Mouse (Mus musculus): Measurements from ENCODE around the gene Glp1r. TPM values are rescaled to one million over a fixed set of nuclear protein-coding genes. Genes with fewer than 3 reads are reported as not detected.

The Glp1r gene
- total RNA-seq, 2 experiments from 2014 or later, result 2.3 to 3.4 TPM

DNA sequence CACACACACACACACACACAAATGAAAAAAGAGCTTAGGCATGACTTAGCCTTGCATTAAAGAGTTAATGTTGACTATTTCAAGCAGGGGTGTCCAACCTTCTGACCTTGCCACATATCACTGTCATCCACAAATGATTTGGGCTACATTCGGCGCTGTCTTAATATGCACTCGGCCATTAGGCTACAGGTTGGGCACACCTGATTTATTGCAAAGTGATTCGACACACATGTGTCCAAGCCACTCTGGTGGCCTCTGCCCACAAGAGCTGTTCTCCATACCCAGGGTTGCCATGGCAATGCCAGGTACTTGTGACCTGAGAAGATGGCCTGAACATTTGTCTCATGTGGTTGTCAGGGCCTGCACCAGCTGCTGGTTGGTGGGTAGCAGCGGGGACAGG is 31.2 kb downstream of the Glp1r start:
- no peak overlapping the region for H3K4me3 ChIP-seq
- DNase-seq (ENCODE audit: low spot score in 2 of 2), result no peak
- no peak for TF ChIP-seq CTCF (conservative IDR thresholded peaks at IDR 0.05)
- no peak overlapping the region for H3K27ac ChIP-seq

DNA sequence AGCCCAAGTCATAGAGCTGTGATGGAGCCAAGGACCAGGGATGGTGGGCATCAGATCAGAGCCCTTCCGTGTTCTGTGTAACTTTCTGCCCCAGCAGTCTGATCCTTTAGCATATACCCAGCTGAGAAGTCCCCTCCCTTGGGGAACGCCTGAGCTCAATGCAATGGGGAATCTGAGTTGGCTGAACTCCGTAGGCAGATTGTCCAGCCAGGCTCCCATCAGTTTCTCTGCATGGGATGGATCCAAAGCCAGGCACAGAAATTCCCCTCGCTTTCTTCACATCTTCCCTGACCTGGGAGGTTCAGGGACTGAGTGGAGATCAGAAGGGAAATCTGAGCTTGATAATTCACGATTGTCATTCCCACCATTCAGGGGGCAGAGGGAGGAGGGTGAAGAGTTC is 33.7 kb downstream of the Glp1r start:
- TF ChIP-seq CTCF (conservative IDR thresholded peaks at IDR 0.05), result no peak
- H3K4me3 ChIP-seq, result no peak overlapping the region
- no peak for DNase-seq (ENCODE audit: low spot score in 2 of 2)
- H3K27ac ChIP-seq, result no peak overlapping the region

DNA sequence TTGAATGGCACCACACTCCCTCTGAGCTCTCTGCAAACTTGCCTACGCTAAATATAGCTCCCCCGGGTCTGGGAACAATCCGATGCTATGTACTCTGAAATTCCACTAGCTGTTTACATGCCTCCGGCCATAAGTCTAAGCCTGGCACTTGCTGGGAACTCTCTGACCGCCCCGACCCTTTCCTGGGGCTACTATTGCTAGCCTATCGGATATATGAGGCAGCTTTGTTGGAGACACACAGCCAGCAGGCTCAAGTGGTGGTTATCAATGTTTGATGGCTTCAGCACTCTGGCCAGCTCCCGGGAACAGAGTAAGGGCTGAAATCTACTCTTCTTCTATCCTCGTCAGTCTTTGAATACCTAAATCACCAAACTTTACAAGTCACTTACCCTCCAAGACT is 36.9 kb downstream of the Glp1r start:
- Histone ChIP-seq H3K27ac (no peak overlapping the region), H3K4me3 (no peak overlapping the region)
- no peak for DNase-seq (ENCODE audit: low spot score in 2 of 2)
- no peak for TF ChIP-seq CTCF (conservative IDR thresholded peaks at IDR 0.05)

DNA sequence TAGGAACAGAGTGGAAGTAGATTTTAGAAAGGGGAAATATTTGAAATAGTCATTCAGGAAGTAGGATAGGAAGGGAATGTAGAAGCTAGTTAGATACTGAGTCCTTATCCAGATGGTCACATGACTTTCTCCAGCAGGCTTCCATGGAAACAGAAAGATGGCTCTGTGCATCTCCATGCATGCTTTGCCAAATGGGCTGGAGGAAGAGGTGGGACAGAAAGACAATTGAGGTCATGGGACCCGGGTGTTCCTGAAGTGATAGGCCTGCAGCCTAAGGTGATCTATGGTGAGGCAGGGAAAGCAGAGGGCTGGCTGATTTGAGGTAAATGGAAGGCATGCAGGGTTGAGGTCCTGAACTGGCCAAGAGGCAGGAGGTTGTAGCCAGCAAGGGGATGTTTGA is 46.8 kb downstream of the Glp1r start:
- H3K27ac ChIP-seq, result no peak overlapping the region
- no peak for TF ChIP-seq CTCF (conservative IDR thresholded peaks at IDR 0.05)
- no peak overlapping the region for H3K4me3 ChIP-seq
- DNase-seq (ENCODE audit: low spot score in 2 of 2), result no peak

DNA sequence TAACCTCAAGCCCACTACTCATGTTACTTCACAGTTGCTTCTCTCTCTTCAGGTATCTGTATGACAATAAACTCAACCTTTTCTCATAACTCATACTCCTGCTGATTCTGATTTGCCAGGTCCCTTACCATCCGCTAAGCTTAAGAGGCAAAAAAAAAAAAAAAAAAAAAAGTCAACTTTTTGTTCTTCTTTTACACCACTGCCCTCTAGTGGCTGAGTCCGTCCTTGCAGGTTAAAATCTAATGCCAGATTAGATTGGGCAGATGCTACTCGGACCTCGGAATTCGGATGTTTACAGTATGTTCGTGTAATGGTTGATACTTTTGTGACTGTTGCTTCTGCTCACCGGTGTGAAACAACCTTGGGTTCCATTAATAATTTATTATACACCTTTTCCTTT is 49.2 kb downstream of the Glp1r start:
- peak; percentile 90 for TF ChIP-seq CTCF (conservative IDR thresholded peaks at IDR 0.05)
- no peak overlapping the region for H3K4me3 ChIP-seq
- H3K27ac ChIP-seq, result no peak overlapping the region
- peak; percentile 42 to 82 for DNase-seq (ENCODE audit: low spot score in 2 of 2)

DNA sequence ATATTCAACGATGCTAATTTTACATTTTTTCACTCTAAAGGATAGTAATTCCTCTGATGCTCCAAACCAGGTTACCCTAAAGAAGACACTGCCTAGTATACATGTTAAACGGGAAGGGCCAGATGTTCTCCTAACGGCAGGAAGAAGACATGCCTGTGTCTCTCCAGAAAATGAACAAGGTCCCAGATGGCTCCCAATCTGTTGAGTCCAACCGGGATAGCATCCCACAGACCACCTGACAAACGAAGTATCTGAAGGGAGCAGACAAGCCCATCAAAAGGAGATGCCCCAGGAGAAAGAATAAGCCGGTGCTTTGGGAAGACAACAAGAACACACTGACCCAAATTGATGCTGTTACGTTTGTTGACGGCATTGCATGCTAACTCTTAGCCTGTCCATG is 50.0 kb downstream of the Glp1r start:
- H3K27ac ChIP-seq, result no peak overlapping the region
- DNase-seq (ENCODE audit: low spot score in 2 of 2), result peak; percentile 28 to 47
- H3K4me3 ChIP-seq, result no peak overlapping the region
- no peak for TF ChIP-seq CTCF (conservative IDR thresholded peaks at IDR 0.05)

DNA sequence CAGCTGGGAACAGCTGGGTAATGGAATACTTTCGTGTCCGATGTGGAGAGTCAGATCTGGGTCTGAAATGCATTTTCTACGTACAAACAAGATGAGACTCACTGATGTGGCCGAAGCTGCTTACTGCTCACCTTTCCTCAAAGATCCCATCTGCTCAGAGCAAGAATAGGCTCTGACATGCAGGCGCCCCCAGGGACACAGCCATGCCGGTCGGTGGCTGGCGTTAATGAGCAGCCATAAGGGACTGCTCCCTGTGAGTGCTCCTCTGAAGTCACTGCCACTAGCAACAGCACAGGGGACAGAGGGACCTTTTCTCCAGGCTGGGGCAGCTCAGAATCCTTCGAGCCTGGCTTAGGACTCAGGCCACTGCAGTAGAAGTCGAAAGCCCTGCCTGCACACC is 52.7 kb downstream of the Glp1r start, which contains the start of gene Umodl1:
TSS of gene Umodl1 (plus strand) at position 301 of the 400 bp plus-strand sequence.
- H3K4me3 ChIP-seq, result no peak within 1 kb of the TSS
- DNase-seq (ENCODE audit: low spot score in 2 of 2), result no peak
- no peak within 1 kb of the TSS for H3K27ac ChIP-seq
- no peak for TF ChIP-seq CTCF (conservative IDR thresholded peaks at IDR 0.05)

DNA sequence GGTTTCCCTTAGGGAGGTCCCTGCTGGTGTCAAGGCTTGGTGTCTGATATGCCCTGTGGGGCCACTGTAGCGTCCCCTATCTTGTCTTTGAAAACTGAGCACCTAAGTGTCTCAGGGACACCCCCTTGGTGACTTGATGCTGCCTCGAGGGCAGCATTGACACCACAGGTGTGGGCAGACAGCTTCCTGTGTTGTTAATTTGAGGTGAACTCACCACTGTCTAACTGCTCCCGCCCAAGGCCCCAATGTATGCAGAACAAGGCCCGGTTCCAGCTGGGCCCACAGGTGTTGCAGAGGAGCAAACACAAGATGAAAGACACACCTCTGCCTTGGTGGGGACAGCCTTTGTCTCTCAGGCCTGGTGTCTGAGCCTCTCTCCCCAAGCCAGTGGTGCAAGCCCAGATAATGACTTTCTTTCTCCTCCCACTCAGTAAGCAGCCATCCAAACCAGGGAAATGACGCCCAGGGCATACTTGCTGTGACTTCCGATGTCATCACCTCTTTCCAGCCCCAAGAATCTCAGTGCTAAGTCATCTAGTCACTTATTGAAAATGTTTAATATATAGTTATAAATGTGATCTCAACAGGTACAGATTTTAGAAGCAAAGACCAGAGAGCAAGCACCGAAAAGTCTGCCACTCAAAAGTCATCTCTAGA is 60.4 kb downstream of the Glp1r start:
- no peak for DNase-seq (ENCODE audit: low spot score in 2 of 2)
- no peak overlapping the region for H3K4me3 ChIP-seq
- no peak overlapping the region for H3K27ac ChIP-seq
- TF ChIP-seq CTCF (conservative IDR thresholded peaks at IDR 0.05), result no peak

DNA sequence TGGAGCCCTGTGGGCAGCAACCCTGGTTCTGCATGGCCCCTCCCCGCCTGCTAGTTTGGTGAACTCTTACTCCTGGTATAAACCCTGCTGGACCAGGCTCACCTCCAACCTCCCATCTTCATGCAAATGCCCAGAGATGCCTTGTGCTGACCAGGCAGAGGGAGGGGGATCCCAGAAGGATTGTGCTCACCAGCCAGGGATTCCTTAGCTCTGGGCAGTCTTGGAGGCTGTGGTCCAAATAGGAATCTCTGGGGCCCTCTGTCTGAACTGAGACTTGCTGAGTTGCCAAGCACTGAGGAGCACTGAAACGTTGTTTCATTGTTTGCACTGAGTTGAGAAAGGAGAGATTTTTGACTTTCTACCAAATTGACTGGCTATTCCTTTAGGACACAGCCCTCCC is 61.3 kb downstream of the Glp1r start:
- H3K27ac ChIP-seq, result no peak overlapping the region
- no peak for DNase-seq (ENCODE audit: low spot score in 2 of 2)
- no peak overlapping the region for H3K4me3 ChIP-seq
- no peak; the same call in 1 of the 2 replicates for TF ChIP-seq CTCF (conservative IDR thresholded peaks at IDR 0.05)

DNA sequence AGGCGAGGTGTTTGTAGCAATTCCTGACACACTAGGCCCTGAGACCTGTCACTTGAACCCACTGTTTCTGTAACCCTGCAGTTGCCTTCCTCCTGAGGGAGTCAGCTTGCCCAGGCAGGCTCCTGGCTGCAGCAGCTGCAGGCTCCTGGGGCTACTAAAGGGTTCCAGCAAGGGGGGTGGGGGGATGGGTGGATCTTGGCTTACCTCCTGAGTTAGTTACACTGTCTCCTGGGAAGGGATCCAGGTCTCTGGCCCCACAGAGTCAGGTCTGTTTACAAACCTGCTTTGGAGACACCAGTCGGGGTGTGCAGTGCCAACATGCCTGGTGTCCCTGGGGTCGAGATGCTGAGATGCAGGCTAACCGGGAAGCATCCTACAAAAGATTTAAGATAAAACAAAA is 68.4 kb downstream of the Glp1r start:
- Histone ChIP-seq H3K27ac (no peak overlapping the region), H3K4me3 (no peak overlapping the region)
- DNase-seq (ENCODE audit: low spot score in 2 of 2), result no peak
- no peak for TF ChIP-seq CTCF (conservative IDR thresholded peaks at IDR 0.05)

DNA sequence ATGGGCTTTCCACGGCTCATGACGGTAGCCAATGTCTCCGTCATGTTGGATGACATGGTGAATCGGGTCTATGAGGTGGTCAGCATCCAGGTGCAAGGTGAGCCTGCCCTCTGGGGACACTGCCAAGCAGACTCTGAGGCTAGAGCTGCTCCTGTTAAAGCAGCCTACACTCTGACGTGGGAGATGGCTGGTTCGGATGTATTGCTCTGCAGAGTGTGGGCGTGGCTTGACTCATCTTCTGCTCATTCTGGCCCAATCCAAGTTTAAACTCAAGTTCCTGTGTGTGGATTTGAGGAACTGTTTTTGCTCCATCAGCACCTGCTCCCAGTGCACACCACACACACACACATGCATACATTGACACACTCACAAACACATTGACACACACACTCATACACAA is 70.3 kb downstream of the Glp1r start:
- TF ChIP-seq CTCF (conservative IDR thresholded peaks at IDR 0.05), result no peak
- DNase-seq (ENCODE audit: low spot score in 2 of 2), result peak; percentile 13 to 23

DNA sequence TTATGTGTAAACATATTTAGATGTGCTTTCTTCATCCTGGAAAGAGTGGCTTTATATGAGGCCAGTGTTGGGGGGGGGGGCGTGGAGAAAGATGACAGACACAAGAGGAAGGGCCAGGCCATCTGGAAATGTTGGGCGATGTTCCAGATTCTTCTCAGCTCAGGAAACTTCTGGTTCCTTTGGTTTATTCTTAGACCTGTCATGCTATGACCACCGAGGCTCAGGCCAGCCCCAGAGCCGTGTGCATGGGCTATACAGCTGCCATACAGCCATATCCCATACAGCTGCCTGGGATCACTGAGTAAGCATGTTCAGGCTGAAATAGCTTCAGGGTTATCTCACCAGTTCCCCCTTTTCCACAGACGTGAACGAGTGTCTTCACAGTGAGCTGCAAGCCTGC is 71.7 kb downstream of the Glp1r start:
- Histone ChIP-seq H3K27ac (no peak overlapping the region), H3K4me3 (no peak overlapping the region)
- no peak for TF ChIP-seq CTCF (conservative IDR thresholded peaks at IDR 0.05)
- no peak for DNase-seq (ENCODE audit: low spot score in 2 of 2)

More for the DNA sequence above, 70.3 kb downstream of the Glp1r start:
- no peak overlapping the region for H3K4me3 ChIP-seq
- no peak overlapping the region for H3K27ac ChIP-seq

DNA sequence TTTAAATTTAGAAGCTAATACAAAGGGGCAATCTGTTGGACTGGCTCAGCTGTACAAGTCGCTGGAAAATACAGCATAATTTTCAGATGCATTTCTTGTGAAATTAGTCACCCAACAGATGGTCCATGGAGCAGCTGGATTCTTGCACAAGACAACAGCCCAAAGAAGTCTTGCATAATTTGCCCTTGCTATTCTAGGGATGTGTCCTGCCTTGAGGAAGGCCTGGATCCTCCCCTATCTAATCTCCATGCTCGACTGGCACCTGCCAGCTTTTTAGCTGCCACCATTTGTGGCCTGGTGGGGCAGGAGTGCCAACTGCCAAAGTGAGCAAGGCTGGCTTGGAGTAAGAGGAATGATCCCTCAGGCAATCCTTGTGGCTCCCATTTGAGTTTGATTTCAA is 75.7 kb downstream of the Glp1r start:
- no peak overlapping the region for H3K4me3 ChIP-seq
- TF ChIP-seq CTCF (conservative IDR thresholded peaks at IDR 0.05), result no peak
- H3K27ac ChIP-seq, result 0 out of 2 replicates have a peak overlapping the region, but pooled peaks have one; percentile 40
- peak; percentile 16 to 18 for DNase-seq (ENCODE audit: low spot score in 2 of 2)

DNA sequence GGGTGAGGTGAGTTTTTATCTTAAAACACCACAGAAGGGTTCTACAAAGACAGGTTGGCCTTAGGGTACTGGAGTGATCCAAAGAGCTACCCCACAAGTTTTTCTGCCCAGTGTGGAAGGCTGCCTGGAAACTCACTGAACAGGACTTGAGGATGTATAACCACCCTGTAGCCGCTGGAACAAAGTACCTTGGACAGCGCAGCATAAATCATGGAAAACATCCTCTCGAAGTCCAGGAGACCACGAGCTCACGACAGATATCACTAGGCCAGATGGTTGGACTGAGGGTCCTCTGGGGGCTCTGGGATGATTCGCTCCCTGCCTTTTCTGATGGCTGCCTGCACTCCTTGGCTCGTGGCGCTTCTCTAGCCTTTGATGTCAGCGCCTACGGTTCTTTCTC is 76.9 kb downstream of the Glp1r start:
- H3K27ac ChIP-seq, result no peak overlapping the region
- H3K4me3 ChIP-seq, result no peak overlapping the region
- no peak for DNase-seq (ENCODE audit: low spot score in 2 of 2)
- TF ChIP-seq CTCF (conservative IDR thresholded peaks at IDR 0.05), result no peak

Measured in layer of hippocampus, adult 2 months (tissue).